Mouse (Mus musculus) lung, postnatal 14 days (tissue): ENCODE data around the gene Smarca5.

Experiments used
- DNase-seq: peaks from one replicate; pipeline ENCODE4 v3.0.0; 2021

Smarca5 gene

GRCm38 (mm10) chr8:80739155-80739924 lies at the start of gene Smarca5:
Gene Smarca5, minus strand, starts transcription at chr8:80739497.
- DNase-seq, result peak; percentile 96

- no peak for DNase-seq
These were observed 45.3 kb upstream of the Smarca5 start for GRCm38 (mm10) chr8:80784559-80784958.

- DNase-seq, result no peak
These were observed 44.0 kb upstream of the Smarca5 start for GRCm38 (mm10) chr8:80783271-80783670.

GRCm38 (mm10) chr8:80781338-80781737 lies 42.0 kb upstream of the Smarca5 start:
- no peak for DNase-seq

GRCm38 (mm10) chr8:80780271-80780670 lies 41.0 kb upstream of the Smarca5 start:
- no peak for DNase-seq

GRCm38 (mm10) chr8:80776436-80776835 lies 37.1 kb upstream of the Smarca5 start:
- no peak for DNase-seq

GRCm38 (mm10) chr8:80772732-80773460 lies 33.6 kb upstream of the Smarca5 start:
- no peak for DNase-seq

GRCm38 (mm10) chr8:80768451-80768850 lies 29.2 kb upstream of the Smarca5 start:
- no peak for DNase-seq

GRCm38 (mm10) chr8:80753017-80753715 lies 13.9 kb upstream of the Smarca5 start:
- peak; percentile 90 for DNase-seq

GRCm38 (mm10) chr8:80752429-80752828 lies 13.1 kb upstream of the Smarca5 start:
- no peak for DNase-seq

GRCm38 (mm10) chr8:80749091-80749490 lies 9.8 kb upstream of the Smarca5 start:
- DNase-seq, result no peak

- no peak for DNase-seq
These were observed 635 bp upstream of the Smarca5 start for GRCm38 (mm10) chr8:80739932-80740331.

- DNase-seq, result peak; percentile 21
These were observed 726 bp downstream of the Smarca5 start for GRCm38 (mm10) chr8:80738388-80739154.

GRCm38 (mm10) chr8:80738046-80738387 lies 1.3 kb downstream of the Smarca5 start:
- peak; percentile 9 for DNase-seq

GRCm38 (mm10) chr8:80732326-80732725 lies 7.0 kb downstream of the Smarca5 start:
- no peak for DNase-seq

- no peak for DNase-seq
These were observed 24.8 kb downstream of the Smarca5 start for GRCm38 (mm10) chr8:80714461-80714860.

GRCm38 (mm10) chr8:80710670-80711400 lies 28.5 kb downstream of the Smarca5 start:
- DNase-seq, result no peak

- peak; percentile 75 for DNase-seq
These were observed 51.2 kb downstream of the Smarca5 start for GRCm38 (mm10) chr8:80688141-80688540.

- no peak for DNase-seq
These were observed 55.5 kb downstream of the Smarca5 start for GRCm38 (mm10) chr8:80683756-80684335.

- no peak for DNase-seq
These were observed 56.7 kb downstream of the Smarca5 start for GRCm38 (mm10) chr8:80682594-80682993.

GRCm38 (mm10) chr8:80669277-80669901 lies 69.9 kb downstream of the Smarca5 start:
- DNase-seq, result peak; percentile 1
